Mouse (Mus musculus) lung, embryonic 14.5 days (tissue): ENCODE results near the gene Tex14. TPM values are rescaled to one million over a fixed set of nuclear protein-coding genes. Genes with fewer than 3 reads are reported as not detected.

Experiments used
- ATAC-seq: fragments of 200-750 bp; cut with Nextera tagmentation; 2 replicates; pipeline ENCODE4 v1.8.0; 2017; ENCODE audit warnings: mild to moderate bottlenecking, moderate TSS enrichment, moderate library complexity; ENCODE audit not compliant: insufficient read depth
- DNase-seq: peaks from one replicate; pipeline ENCODE4 v3.0.0-alpha.2; 2015
- H3K27ac ChIP-seq: fragments of 300-500 bp; sonication (generic); 2 replicates; pipeline ENCODE4 v1.5.1; 2014; ENCODE audit warnings: low read depth, mild to moderate bottlenecking, moderate library complexity
- H3K27me3 ChIP-seq: fragments of 300-500 bp; sonication (generic); 2 replicates; pipeline ENCODE4 v1.6.1; 2014; ENCODE audit warnings: low read length, control low read depth; ENCODE audit not compliant: insufficient read depth
- H3K36me3 ChIP-seq: fragments of 300-500 bp; sonication (generic); 2 replicates; pipeline ENCODE4 v1.6.1; 2014; ENCODE audit warnings: control low read depth; ENCODE audit not compliant: insufficient read depth
- H3K4me1 ChIP-seq: fragments of 300-500 bp; sonication (generic); 2 replicates; pipeline ENCODE4 v1.6.1; 2014; ENCODE audit warnings: antibody characterized with exemption, control low read depth; ENCODE audit not compliant: insufficient read depth
- H3K4me2 ChIP-seq: fragments of 300-500 bp; sonication (generic); 2 replicates; pipeline ENCODE4 v1.6.1; 2014; ENCODE audit warnings: mild to moderate bottlenecking
- H3K4me3 ChIP-seq: fragments of 300-500 bp; sonication (generic); 2 replicates; pipeline ENCODE4 v1.5.1; 2014; ENCODE audit warnings: low read depth, low read length
- H3K9ac ChIP-seq: fragments of 300-500 bp; sonication (generic); 2 replicates; pipeline ENCODE4 v1.6.1; 2014
- H3K9me3 ChIP-seq: fragments of 300-500 bp; sonication (generic); 2 replicates; pipeline ENCODE4 v1.6.1; 2016; ENCODE audit warnings: low read depth, low read length, control low read depth
- CTCF ChIP-seq: IDR thresholded peaks from 2 replicates; pipeline ENCODE4 v1.5.1; 2016; ENCODE audit warnings: antibody characterized with exemption, low read depth
- WGBS: fragments of 180-500 bp; shearing (Covaris S2); extraction: QIAGEN DNeasy Blood & Tissue Kit; methylation state at CpG from one replicate; pipeline ENCODE4 v1.1.7; 2014; 5-methylcytosine and 5-hydroxymethylcytosine counted together
- polyA plus RNA-seq: library from polyadenylated mRNA; unstranded; fragments of >200 nt; fragmentation: Nextera tagmentation; extraction: Ambion mirVana; gene quantifications from 2 replicates; pipeline ENCODE4 v1.2.1, GENCODE M21; 2014

Gene Tex14
- polyA plus RNA-seq, 1 experiment from 2014 or later, result 0.21 TPM

GRCm38 (mm10) chr11:87527990-87528389 is 123.1 kb downstream of the Tex14 start:
- ATAC-seq, result no peak
- WGBS, result 50% methylated on average over 4 of the region's 4 CpGs
- DNase-seq, result peak; percentile 13

GRCm38 (mm10) chr11:87531695-87532094 is 126.8 kb downstream of the Tex14 start:
- ATAC-seq (no peak), DNase-seq (peak; percentile 44)
- Histone ChIP-seq H3K9me3 (no peaks in the 10 kb centered on the region), H3K9ac (no peak overlapping the region), H3K4me1 (no peaks in the 10 kb centered on the region), H3K4me2 (no peak overlapping the region), H3K27me3 (no peaks in the 10 kb centered on the region), H3K4me3 (no peak overlapping the region), H3K27ac (no peak overlapping the region), H3K36me3 (no peaks in the 10 kb centered on the region)
- 50% methylated on average over 6 of the region's 6 CpGs for WGBS
- 0 out of 2 replicates have a peak, but pooled peaks have one; percentile 15 for TF ChIP-seq CTCF

More at GRCm38 (mm10) chr11:87527990-87528389, 123.1 kb downstream of the Tex14 start:
- H3K9ac ChIP-seq, result no peak overlapping the region
- H3K27me3 ChIP-seq, result no peaks in the 10 kb centered on the region
- no peak overlapping the region for H3K4me3 ChIP-seq
- peak; percentile 36 for TF ChIP-seq CTCF
- no peaks in the 10 kb centered on the region for H3K36me3 ChIP-seq
- no peaks in the 10 kb centered on the region for H3K4me1 ChIP-seq
- H3K9me3 ChIP-seq, result no peaks in the 10 kb centered on the region
- H3K27ac ChIP-seq, result no peak overlapping the region
- H3K4me2 ChIP-seq, result no peak overlapping the region

- no peak for TF ChIP-seq CTCF
- H3K9ac ChIP-seq, result no peak overlapping the region
- H3K36me3 ChIP-seq, result no peaks in the 10 kb centered on the region
- H3K4me1 ChIP-seq, result no peaks in the 10 kb centered on the region
- no peaks in the 10 kb centered on the region for H3K9me3 ChIP-seq
- H3K4me2 ChIP-seq, result no peak overlapping the region
- no peak overlapping the region for H3K27ac ChIP-seq
- 34% methylated on average over 8 of the region's 8 CpGs for WGBS
- ATAC-seq (no peak), DNase-seq (peak; percentile 5)
- no peaks in the 10 kb centered on the region for H3K27me3 ChIP-seq
- H3K4me3 ChIP-seq, result no peak overlapping the region
Observed at GRCm38 (mm10) chr11:87542285-87542684, 137.4 kb downstream of the Tex14 start.

- 48% methylated on average over 3 of the region's 3 CpGs for WGBS
- Histone ChIP-seq H3K4me2 (no peak overlapping the region), H3K9me3 (no peaks in the 10 kb centered on the region), H3K27me3 (no peaks in the 10 kb centered on the region), H3K27ac (no peak overlapping the region), H3K9ac (no peak overlapping the region), H3K4me3 (no peak overlapping the region), H3K4me1 (no peaks in the 10 kb centered on the region), H3K36me3 (no peaks in the 10 kb centered on the region)
- ATAC-seq, result no peak
- no peak for DNase-seq
- no peak for TF ChIP-seq CTCF
Observed at GRCm38 (mm10) chr11:87542906-87543305, 138.0 kb downstream of the Tex14 start.

- Histone ChIP-seq H3K36me3 (no peaks in the 10 kb centered on the region), H3K4me2 (no peak overlapping the region), H3K9me3 (no peaks in the 10 kb centered on the region), H3K27ac (no peak overlapping the region), H3K4me3 (no peak overlapping the region), H3K9ac (no peak overlapping the region), H3K27me3 (no peaks in the 10 kb centered on the region), H3K4me1 (peaks cover 7% of the 10 kb centered on the region; the same call in 1 of the 2 replicates)
- TF ChIP-seq CTCF, result no peak
- ATAC-seq (no peak), DNase-seq (no peak)
- WGBS, result 75% methylated on average over 4 of the region's 4 CpGs
Observed at GRCm38 (mm10) chr11:87553342-87553741, 148.5 kb downstream of the Tex14 start.

- WGBS, result 24% methylated on average over 5 of the region's 5 CpGs
- H3K27ac ChIP-seq, result peak overlapping the region; percentile 58
- H3K27me3 ChIP-seq, result no peaks in the 10 kb centered on the region
- H3K4me2 ChIP-seq, result no peak overlapping the region
- H3K4me3 ChIP-seq, result no peak overlapping the region
- peak; percentile 81 for DNase-seq
- no peaks in the 10 kb centered on the region for H3K36me3 ChIP-seq
- TF ChIP-seq CTCF, result no peak
- peak; percentile 24; the same call in 1 of the 2 replicates for ATAC-seq
- H3K9me3 ChIP-seq, result no peaks in the 10 kb centered on the region
- peaks cover 7% of the 10 kb centered on the region; the same call in 1 of the 2 replicates for H3K4me1 ChIP-seq
- no peak overlapping the region for H3K9ac ChIP-seq
Observed at GRCm38 (mm10) chr11:87554386-87554785, 149.5 kb downstream of the Tex14 start.

- Histone ChIP-seq H3K4me1 (peaks cover 7% of the 10 kb centered on the region; the same call in 1 of the 2 replicates), H3K27me3 (no peaks in the 10 kb centered on the region), H3K4me3 (no peak overlapping the region), H3K27ac (peak overlapping the region; percentile 77), H3K9ac (no peak overlapping the region), H3K36me3 (no peaks in the 10 kb centered on the region), H3K4me2 (no peak overlapping the region), H3K9me3 (no peaks in the 10 kb centered on the region)
- 11% methylated on average over 2 of the region's 2 CpGs for WGBS
- ATAC-seq (peak; percentile 80), DNase-seq (peak; percentile 60)
- TF ChIP-seq CTCF, result no peak
Observed at GRCm38 (mm10) chr11:87555106-87555703, 150.3 kb downstream of the Tex14 start.
